Mouse (Mus musculus) cerebellum, adult 2 months (tissue): ENCODE data around the gene Pde3a.

ENCODE experiments used
- CTCF ChIP-seq: fragments of 200-500 bp; IDR thresholded peaks from 2 replicates; pipeline ENCODE4 v1.5.1; 2011; ENCODE audit warnings: low read depth, mild to moderate bottlenecking, control low read depth, low read length, moderate library complexity, borderline replicate concordance; ENCODE audit not compliant: insufficient read depth
- POLR2A ChIP-seq: fragments of 200-500 bp; IDR thresholded peaks from 2 replicates; pipeline ENCODE4 v1.6.1; 2011; ENCODE audit warnings: low read length, control low read depth, borderline replicate concordance; ENCODE audit not compliant: insufficient read depth

DNA sequence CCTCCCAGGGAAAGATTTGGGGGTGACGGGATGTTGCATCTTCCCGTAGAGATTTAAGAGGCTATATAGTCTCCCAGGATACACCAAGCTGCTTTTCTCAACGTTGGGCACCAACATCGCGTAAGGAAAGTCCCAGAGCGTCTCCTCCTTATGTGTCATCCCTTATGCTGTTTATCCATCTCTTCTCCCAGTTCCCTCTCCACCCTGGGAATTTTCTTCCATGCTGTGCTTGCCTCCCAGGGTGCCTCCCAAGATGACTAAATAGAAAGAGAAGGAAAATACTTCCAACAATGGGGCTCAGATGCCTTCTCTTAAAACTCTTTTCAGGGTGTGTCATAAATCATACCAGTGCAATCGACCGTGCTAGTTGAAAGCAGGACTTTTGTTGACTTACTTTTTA lies 199.8 kb downstream of the Pde3a start:
- no peak for TF ChIP-seq CTCF
- no peak for TF ChIP-seq POLR2A
